Comparison of ENCODE assay signal across 8 mouse cellular contexts in genomic region chr12:55079726-55080600, GRCm38 (mm10). TPM values are rescaled to one million over a fixed set of nuclear protein-coding genes. Genes with fewer than 3 reads are reported as not detected.
DNase-seq lines count a peak whose midpoint lies in the region; ATAC-seq and TF ChIP-seq lines count a peak whose summit lies in the region.
"Not testable (repeated sequence)": the region's sequence is repeated elsewhere in the genome, so short reads cannot be mapped to it uniquely, and the experiment has no call there.

2700097O09Rik (minus strand) TSS chr12:55080110.
Srp54a (plus strand) TSS chr12:55080262.

- CTCF ChIA-PET in Patski (lab: Charles Lee), result not testable (repeated sequence)

- H3K9me3 ChIP-seq in hindbrain, embryonic 14.5 days (ENCODE audit: control insufficient read depth, low read length), result not testable (repeated sequence)

- TF ChIP-seq CTCF in Patski (IDR thresholded peaks at IDR 0.05), result not testable (repeated sequence)

- DNase-seq in Patski (ENCODE audit: low read depth, low spot score), result peak; percentile 42
- peak; percentile 96 for DNase-seq in cerebellum, postnatal 14 days
- peak; percentile 85 for DNase-seq in frontal cortex, postnatal 25 days (ENCODE audit: low spot score in 2 of 2)
- peak; percentile 95 for DNase-seq in hindbrain, embryonic 14.5 days (ENCODE audit: low spot score)
- DNase-seq in layer of hippocampus, postnatal 36 days, result peak; percentile 93
- peak; percentile 96 for DNase-seq in lung, postnatal 36 days
- peak; percentile 98 for DNase-seq in retina, postnatal 1 day
- DNase-seq in urinary bladder, adult 18-20 months (ENCODE audit: low spot score in 2 of 2), result peak; percentile 89 to 91

- in situ Hi-C loops in Patski (cut with MboI; ENCODE audit: low pct_unique_long_range_greater_than_20kb), result not testable (repeated sequence)

- H3K27ac ChIP-seq in hindbrain, embryonic 14.5 days, result peak within 1 kb of the TSS; percentile 83

- peak; percentile 94 for ATAC-seq in Patski
- peak; percentile 98 for ATAC-seq in hindbrain, embryonic 14.5 days (ENCODE audit: low FRiP score)

- under 1% methylated on average over 60 of the region's 60 CpGs for WGBS in hindbrain, embryonic 14.5 days

- H3K4me3 ChIP-seq in hindbrain, embryonic 14.5 days (replicated peaks; ENCODE audit: low read length), result peak within 1 kb of the TSS; percentile 60

- H3K4me1 ChIP-seq in hindbrain, embryonic 14.5 days (replicated peaks; ENCODE audit: control insufficient read depth, insufficient read depth, low read length), result not testable (repeated sequence)

- POLR2A ChIA-PET in Patski (lab: Charles Lee), result not testable (repeated sequence)

- H3K36me3 ChIP-seq in hindbrain, embryonic 14.5 days (replicated peaks; ENCODE audit: control insufficient read depth, insufficient read depth), result not testable (repeated sequence)

- H3K9ac ChIP-seq in hindbrain, embryonic 14.5 days, result peak within 1 kb of the TSS; percentile 70

- H3K27me3 ChIP-seq in Patski; hindbrain, embryonic 14.5 days (ENCODE audit: control insufficient read depth, insufficient read depth, low read length): not testable (repeated sequence)

- H3K4me2 ChIP-seq in hindbrain, embryonic 14.5 days (replicated peaks), result peak within 1 kb of the TSS; percentile 67

RNA-seq across cellular contexts. Expression of gene 2700097O09Rik, which starts in this region (rescaled TPM):
- polyA plus RNA-seq in Patski (2021), result 14.3 TPM
- 26.6 and 27.5 TPM in 2 replicates for polyA plus RNA-seq in hindbrain, embryonic 14.5 days (2014; fragmentation: Nextera tagmentation; extraction: Ambion mirVana)
- 10 to 100 TPM in 1 of 2 experiments, 1 to 10 TPM in 1; 9.2 to 10.4 TPM for total RNA-seq in layer of hippocampus, postnatal 36 days (2021)

RNA-seq across cellular contexts. Expression of gene Srp54a, which starts in this region (rescaled TPM):
- polyA plus RNA-seq in Patski (2021), result 93.6 TPM
- 210 and 219 TPM in 2 replicates for polyA plus RNA-seq in hindbrain, embryonic 14.5 days (2014; fragmentation: Nextera tagmentation; extraction: Ambion mirVana)
- total RNA-seq in layer of hippocampus, postnatal 36 days (2021), result 10 to 100 TPM; 88.8 to 92.2 TPM

Comparison
In these comparisons a context has a peak if more than half of its experiments do, and no peak if none do; other contexts are left out.
1. Peak in every context shown above with its lines: DNase-seq, ATAC-seq, H3K4me3 ChIP-seq and H3K27ac ChIP-seq.
2. DNase-seq: peak in every context shown above with its lines; median percentile 98 in retina, postnatal 1 day; 96 in cerebellum, postnatal 14 days; 96 in lung, postnatal 36 days; 95 in hindbrain, embryonic 14.5 days; 93 in layer of hippocampus, postnatal 36 days; 90 in urinary bladder, adult 18-20 months; 85 in frontal cortex, postnatal 25 days; 42 in Patski.